Mouse (Mus musculus): ENCODE measurements at regions not wholly inside any gene's neighbourhood (a gene's known extent, or its start where the extent isn't known, plus 50 kb on each side); places are given as distances from the start of the nearest gene placed in this dataset.
"Not testable (repeated sequence)": the region's sequence is repeated elsewhere in the genome, so short reads cannot be mapped to it uniquely, and the experiment has no call there.

DNA sequence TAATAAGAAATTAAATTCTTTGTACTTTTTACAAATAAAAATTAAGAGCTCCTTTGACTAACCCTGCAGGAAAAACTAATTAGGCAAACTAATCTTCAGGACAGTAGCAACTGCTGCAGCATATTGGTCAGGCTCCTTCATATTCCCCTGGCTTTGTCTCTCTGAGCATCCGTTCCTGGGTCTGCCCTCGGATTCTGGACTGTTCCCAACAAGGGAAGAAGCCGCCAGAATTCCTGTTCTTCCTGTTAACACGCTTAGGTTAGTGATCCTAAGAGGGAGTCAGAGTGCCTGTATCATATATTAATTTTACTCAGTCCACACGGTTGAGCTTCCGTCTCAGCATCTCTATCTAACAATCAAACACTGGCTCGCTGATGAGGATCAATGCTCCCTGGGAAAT is 120.3 kb upstream of the Prkcq start:
- ATAC-seq (no peak), DNase-seq (no peak)
- H3K27ac ChIP-seq (ENCODE audit: low read depth) = no peak overlapping the region
- no peaks in the 10 kb centered on the region for H3K9me3 ChIP-seq (ENCODE audit: low read length)
- no peaks in the 10 kb centered on the region for H3K27me3 ChIP-seq (ENCODE audit: insufficient read depth, low read length)
- WGBS (ENCODE audit: insufficient replicate concordance) = 71% methylated on average over 7 of the region's 7 CpGs
- H3K36me3 ChIP-seq (replicated peaks; ENCODE audit: insufficient read depth, low read length) = no peaks in the 10 kb centered on the region
- no peaks in the 10 kb centered on the region for H3K4me1 ChIP-seq (ENCODE audit: insufficient read depth)
- H3K4me2 ChIP-seq (ENCODE audit: low read depth, low read length) = no peak overlapping the region
- H3K9ac ChIP-seq (replicated peaks) = no peak overlapping the region
- TF ChIP-seq EP300 (IDR thresholded peaks at IDR 0.05; ENCODE audit: low read depth) (no peak), CTCF (IDR thresholded peaks at IDR 0.05; ENCODE audit: low read depth) (no peak)
- H3K4me3 ChIP-seq (ENCODE audit: low read depth, low read length) = no peak overlapping the region

DNA sequence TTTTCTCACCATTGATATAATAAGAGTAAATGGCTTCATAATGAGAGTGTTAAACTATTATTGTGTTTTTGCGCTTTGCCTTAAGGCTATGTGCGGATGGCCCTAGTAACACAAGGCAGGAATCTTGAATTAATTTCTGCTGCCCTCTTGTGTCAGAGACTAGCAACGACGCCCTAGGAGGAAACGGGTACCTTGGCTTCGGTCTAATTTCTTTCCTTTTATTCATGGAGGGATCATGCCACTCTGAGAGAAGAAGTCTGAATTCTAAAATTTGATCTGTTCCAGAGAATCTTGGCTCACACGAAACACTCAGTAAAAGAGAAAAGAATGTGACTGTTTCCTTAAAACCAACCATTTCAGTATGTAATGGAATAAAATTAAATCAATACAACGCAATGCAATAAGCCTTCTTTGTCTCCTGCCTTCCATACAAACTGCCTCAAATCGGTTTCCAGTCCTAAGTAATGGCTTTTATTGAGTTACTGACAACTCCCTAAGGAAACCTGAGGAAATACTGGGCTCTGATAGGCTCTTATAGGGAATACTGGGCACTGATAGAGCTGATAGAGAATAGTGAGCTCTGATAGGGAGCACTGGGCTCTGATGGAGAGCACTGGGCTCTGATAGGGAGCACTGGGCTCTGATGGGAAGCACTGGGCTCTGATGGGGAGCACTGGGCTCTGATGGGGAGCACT is 112.0 kb upstream of the Prkcq start:
- DNase-seq = peak; percentile 22
- no peak for ATAC-seq
- TF ChIP-seq EP300 (IDR thresholded peaks at IDR 0.05; ENCODE audit: low read depth) = no peak
- peak; percentile 70 for TF ChIP-seq CTCF (IDR thresholded peaks at IDR 0.05; ENCODE audit: low read depth)

GRCm38 (mm10) chr2:11067384-11067783 is 104.5 kb upstream of the Prkcq start:
- ATAC-seq (no peak), DNase-seq (no peak)
- H3K4me1 ChIP-seq (ENCODE audit: insufficient read depth) = no peaks in the 10 kb centered on the region
- H3K27ac ChIP-seq (ENCODE audit: low read depth) = no peak overlapping the region
- H3K36me3 ChIP-seq (replicated peaks; ENCODE audit: insufficient read depth, low read length) = no peaks in the 10 kb centered on the region
- H3K9me3 ChIP-seq (ENCODE audit: low read length) = no peaks in the 10 kb centered on the region
- no peak overlapping the region for H3K4me2 ChIP-seq (ENCODE audit: low read depth, low read length)
- TF ChIP-seq CTCF (IDR thresholded peaks at IDR 0.05; ENCODE audit: low read depth) (no peak), EP300 (IDR thresholded peaks at IDR 0.05; ENCODE audit: low read depth) (no peak)
- no peak overlapping the region for H3K9ac ChIP-seq (replicated peaks)
- no peak overlapping the region for H3K4me3 ChIP-seq (ENCODE audit: low read depth, low read length)
- H3K27me3 ChIP-seq (ENCODE audit: insufficient read depth, low read length) = no peaks in the 10 kb centered on the region
- WGBS (ENCODE audit: insufficient replicate concordance) = 80% methylated on average over 4 of the region's 4 CpGs

More for the DNA sequence above, 112.0 kb upstream of the Prkcq start:
- WGBS (ENCODE audit: insufficient replicate concordance) = 21% methylated on average over 9 of the region's 9 CpGs
- Histone ChIP-seq H3K9ac (replicated peaks) (no peak overlapping the region), H3K9me3 (ENCODE audit: low read length) (no peaks in the 10 kb centered on the region), H3K4me3 (ENCODE audit: low read depth, low read length) (no peak overlapping the region), H3K4me2 (ENCODE audit: low read depth, low read length) (no peak overlapping the region), H3K27ac (ENCODE audit: low read depth) (no peak overlapping the region), H3K4me1 (ENCODE audit: insufficient read depth) (no peaks in the 10 kb centered on the region), H3K36me3 (replicated peaks; ENCODE audit: insufficient read depth, low read length) (no peaks in the 10 kb centered on the region), H3K27me3 (ENCODE audit: insufficient read depth, low read length) (no peaks in the 10 kb centered on the region)

GRCm38 (mm10) chr2:11083536-11083935 is 88.4 kb upstream of the Prkcq start:
- ATAC-seq = no peak
- H3K9ac ChIP-seq (replicated peaks) = no peak overlapping the region

DNA sequence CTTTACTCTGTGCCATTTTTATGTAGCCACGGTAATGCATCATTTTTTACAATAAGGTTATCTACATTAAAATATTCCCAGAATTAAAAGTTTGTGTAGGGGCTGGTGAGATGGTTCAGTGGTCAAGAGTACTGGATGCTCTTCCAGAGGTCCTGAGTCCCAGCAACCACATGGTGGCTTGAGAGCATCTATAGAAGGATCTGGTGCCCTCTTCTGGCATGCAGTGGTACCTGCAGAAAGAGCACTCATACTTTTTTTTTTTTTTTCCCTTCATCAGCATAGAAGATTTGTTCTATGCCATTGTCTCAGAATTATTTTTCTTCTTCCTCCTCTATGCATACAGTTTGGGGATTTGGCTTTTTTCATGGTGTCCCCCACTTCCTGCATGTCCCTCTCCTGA is 84.9 kb upstream of the Prkcq start:
- H3K4me1 ChIP-seq (ENCODE audit: insufficient read depth) = no peaks in the 10 kb centered on the region
- H3K36me3 ChIP-seq (replicated peaks; ENCODE audit: insufficient read depth, low read length) = no peaks in the 10 kb centered on the region
- H3K9me3 ChIP-seq (ENCODE audit: low read length) = no peaks in the 10 kb centered on the region
- 29% methylated on average over 1 of the region's 1 CpGs for WGBS (ENCODE audit: insufficient replicate concordance)
- DNase-seq (peak; percentile 15), ATAC-seq (no peak)
- H3K27me3 ChIP-seq (ENCODE audit: insufficient read depth, low read length) = no peaks in the 10 kb centered on the region
- H3K27ac ChIP-seq (ENCODE audit: low read depth) = no peak overlapping the region
- H3K9ac ChIP-seq (replicated peaks) = no peak overlapping the region
- TF ChIP-seq EP300 (IDR thresholded peaks at IDR 0.05; ENCODE audit: low read depth) (no peak), CTCF (IDR thresholded peaks at IDR 0.05; ENCODE audit: low read depth) (peak; percentile 61)
- H3K4me3 ChIP-seq (ENCODE audit: low read depth, low read length) = no peak overlapping the region
- H3K4me2 ChIP-seq (ENCODE audit: low read depth, low read length) = no peak overlapping the region

More at GRCm38 (mm10) chr2:11083536-11083935, 88.4 kb upstream of the Prkcq start:
- no peak for DNase-seq
- 74% methylated on average over 3 of the region's 3 CpGs for WGBS (ENCODE audit: insufficient replicate concordance)
- Histone ChIP-seq H3K36me3 (replicated peaks; ENCODE audit: insufficient read depth, low read length) (no peaks in the 10 kb centered on the region), H3K27me3 (ENCODE audit: insufficient read depth, low read length) (no peaks in the 10 kb centered on the region), H3K27ac (ENCODE audit: low read depth) (no peak overlapping the region), H3K4me3 (ENCODE audit: low read depth, low read length) (no peak overlapping the region), H3K9me3 (ENCODE audit: low read length) (no peaks in the 10 kb centered on the region), H3K4me1 (ENCODE audit: insufficient read depth) (no peaks in the 10 kb centered on the region), H3K4me2 (ENCODE audit: low read depth, low read length) (no peak overlapping the region)
- no peak for TF ChIP-seq CTCF (IDR thresholded peaks at IDR 0.05; ENCODE audit: low read depth)
- no peak for TF ChIP-seq EP300 (IDR thresholded peaks at IDR 0.05; ENCODE audit: low read depth)

DNA sequence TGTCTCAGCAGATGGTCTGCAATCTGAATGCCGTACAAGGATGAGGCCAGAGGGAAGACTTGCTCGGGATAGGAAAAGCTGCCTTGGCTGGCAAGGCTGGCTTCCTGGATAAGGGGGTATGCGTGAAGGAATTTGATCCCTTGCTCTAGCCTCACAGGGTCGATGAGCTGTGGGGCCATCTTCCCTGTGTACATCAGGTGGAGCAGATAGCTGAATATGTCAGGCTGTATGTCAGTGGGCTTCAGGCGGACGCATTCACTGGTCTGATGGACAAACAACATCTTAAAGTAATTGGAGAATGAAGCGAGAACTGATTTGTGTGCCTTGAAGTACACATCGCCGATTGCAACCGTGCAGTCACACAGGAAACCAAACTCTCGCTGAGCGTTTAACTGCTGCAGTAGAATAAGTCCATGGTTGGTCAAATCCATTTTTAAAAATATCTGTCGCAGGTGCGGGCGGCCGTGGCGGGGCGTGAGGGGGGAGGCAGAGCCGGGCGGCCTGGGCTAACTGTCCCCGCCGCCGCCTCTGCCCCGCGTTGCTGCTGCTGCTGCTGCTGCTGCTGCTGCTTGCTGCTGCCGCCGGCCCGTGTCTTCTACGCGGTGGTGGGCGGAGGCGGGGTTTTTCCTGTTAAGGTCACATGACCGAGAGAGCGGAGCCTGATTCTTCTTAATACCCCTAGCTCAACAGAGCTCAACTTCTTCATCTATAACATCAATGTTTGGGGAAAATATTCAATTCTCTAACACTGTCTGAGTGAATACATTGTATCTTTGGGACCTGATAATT is 71.9 kb upstream of the Prkcq start:
- H3K9me3 ChIP-seq (ENCODE audit: low read length); H3K36me3 ChIP-seq (replicated peaks; ENCODE audit: insufficient read depth, low read length); H3K27ac ChIP-seq (ENCODE audit: low read depth); H3K27me3 ChIP-seq (ENCODE audit: insufficient read depth, low read length); H3K4me1 ChIP-seq (ENCODE audit: insufficient read depth); H3K9ac ChIP-seq (replicated peaks); ATAC-seq; H3K4me3 ChIP-seq (ENCODE audit: low read depth, low read length): not testable (repeated sequence)
- H3K4me2 ChIP-seq (ENCODE audit: low read depth, low read length) = peak overlapping the region; percentile 58
- 35% methylated on average over 31 of the region's 34 CpGs for WGBS (ENCODE audit: insufficient replicate concordance)
- peak; percentile 29 for DNase-seq

All from liver, postnatal 0 days (tissue).